Mouse (Mus musculus) large intestine, adult 2 months (tissue): Measurements from ENCODE around the gene Rps6ka2. TPM values are rescaled to one million over a fixed set of nuclear protein-coding genes. Genes with fewer than 3 reads are reported as not detected.

Source experiments
- DNase-seq: peaks from one replicate; pipeline ENCODE4 v3.0.0-alpha.2; 2012; ENCODE audit warnings: low read depth, low spot score
- WGBS: fragments of 180-500 bp; shearing (Covaris S2); methylation state at CpG from one replicate; pipeline ENCODE4 v1.1.7; 2018; 5-methylcytosine and 5-hydroxymethylcytosine counted together
- polyA plus RNA-seq: library from polyadenylated mRNA; depleted of rRNA; stranded (reverse); fragments of >200 nt; gene quantifications from 2 replicates; pipeline ENCODE4 v1.2.3, GENCODE M21; 2012

The Rps6ka2 gene
- polyA plus RNA-seq, 1 experiment = 2.3 TPM

DNA sequence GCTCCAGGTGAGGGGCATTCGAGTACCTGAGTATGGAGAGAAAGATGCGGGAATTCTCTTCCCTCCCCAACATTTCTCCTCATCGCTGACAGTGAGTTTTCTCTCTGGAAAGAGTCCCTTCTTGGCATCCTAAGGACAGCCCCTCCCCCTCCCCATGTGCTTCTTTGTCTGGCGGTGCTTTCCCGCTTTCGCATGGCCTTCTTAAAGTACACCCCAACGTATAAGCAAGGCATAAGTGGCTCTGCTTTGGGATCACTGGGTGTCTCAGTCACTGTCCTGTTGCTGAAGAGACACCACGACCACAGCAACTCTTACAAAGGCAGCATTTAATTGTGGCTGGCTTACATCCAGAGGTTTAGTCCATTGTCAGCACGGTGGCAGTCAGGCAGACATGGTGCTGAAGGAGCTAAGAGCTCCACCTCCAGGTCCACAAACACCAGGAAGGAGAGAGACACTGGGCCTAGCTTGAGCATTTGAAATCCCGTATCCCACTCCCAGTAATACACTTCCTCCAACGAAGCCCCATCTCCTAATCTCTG, 47.9 kb downstream of the Rps6ka2 start:
- WGBS = 70% methylated on average over 11 of the region's 11 CpGs
- DNase-seq = no peak

- 85% methylated on average over 9 of the region's 9 CpGs for WGBS
Measured at GRCm38 (mm10) chr17:7218396-7218795, 48.5 kb downstream of the Rps6ka2 start.

DNA sequence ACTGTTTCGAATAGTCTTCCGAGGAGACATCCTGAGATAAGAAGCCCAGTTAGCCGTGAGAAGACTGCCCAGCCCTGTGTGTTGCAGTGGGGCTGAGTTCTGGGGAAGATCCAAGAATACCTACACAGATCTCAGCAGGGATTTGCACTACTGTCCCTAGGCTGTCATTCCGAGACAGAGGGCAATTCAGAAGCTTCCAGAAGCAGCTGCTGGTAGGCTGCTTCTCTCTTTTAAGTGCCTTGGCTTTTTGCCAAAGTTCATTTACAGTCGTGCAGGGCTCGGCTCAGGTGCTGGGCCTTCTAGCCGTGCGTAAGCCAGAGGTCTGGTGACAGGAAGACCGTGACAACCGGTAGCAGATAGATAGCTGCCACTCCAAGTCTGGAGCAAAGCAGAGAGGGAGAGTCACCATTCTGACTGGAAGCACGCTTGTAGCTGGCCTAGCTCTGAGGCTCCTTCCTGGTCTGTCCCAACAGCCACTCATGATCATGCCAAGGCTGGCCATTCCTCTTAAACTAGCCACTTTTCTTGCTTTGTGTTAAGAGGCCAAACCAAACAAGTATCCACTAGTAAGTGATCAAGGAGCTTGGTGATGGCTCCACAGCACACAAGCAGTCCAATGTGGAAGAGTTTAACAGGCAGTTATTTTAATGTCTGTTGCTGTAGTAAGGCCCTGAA, 49.3 kb downstream of the Rps6ka2 start:
- WGBS = 17% methylated on average over 11 of the region's 11 CpGs
- DNase-seq = no peak

More at GRCm38 (mm10) chr17:7218396-7218795, 48.5 kb downstream of the Rps6ka2 start:
- no peak for DNase-seq

DNA sequence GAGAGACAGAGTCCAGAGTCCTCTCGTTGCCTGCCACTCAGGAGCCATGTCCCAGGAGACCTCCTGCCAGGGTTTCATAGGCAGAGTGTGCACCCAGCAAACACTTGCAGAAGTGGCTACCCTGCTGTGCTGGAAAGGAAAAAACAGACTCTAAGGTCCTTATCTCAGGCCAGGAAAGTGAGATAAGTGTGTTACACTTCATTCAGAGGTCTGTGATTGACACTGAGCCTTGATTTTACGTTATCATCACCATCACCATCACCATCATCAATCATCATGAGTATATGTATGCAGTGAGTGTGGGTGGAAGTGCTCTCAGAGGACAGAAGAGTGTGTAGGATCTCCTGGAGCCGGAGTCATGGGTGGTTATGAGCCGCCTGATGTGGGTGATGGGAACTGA, 51.4 kb downstream of the Rps6ka2 start:
- 88% methylated on average over 4 of the region's 4 CpGs for WGBS
- DNase-seq = no peak

- WGBS = 31% methylated on average over 3 of the region's 3 CpGs
Measured at GRCm38 (mm10) chr17:7222198-7222597, 52.3 kb downstream of the Rps6ka2 start.

GRCm38 (mm10) chr17:7228545-7228944, 58.6 kb downstream of the Rps6ka2 start:
- 88% methylated on average over 9 of the region's 9 CpGs for WGBS
- DNase-seq = no peak

More at GRCm38 (mm10) chr17:7222198-7222597, 52.3 kb downstream of the Rps6ka2 start:
- no peak for DNase-seq

DNA sequence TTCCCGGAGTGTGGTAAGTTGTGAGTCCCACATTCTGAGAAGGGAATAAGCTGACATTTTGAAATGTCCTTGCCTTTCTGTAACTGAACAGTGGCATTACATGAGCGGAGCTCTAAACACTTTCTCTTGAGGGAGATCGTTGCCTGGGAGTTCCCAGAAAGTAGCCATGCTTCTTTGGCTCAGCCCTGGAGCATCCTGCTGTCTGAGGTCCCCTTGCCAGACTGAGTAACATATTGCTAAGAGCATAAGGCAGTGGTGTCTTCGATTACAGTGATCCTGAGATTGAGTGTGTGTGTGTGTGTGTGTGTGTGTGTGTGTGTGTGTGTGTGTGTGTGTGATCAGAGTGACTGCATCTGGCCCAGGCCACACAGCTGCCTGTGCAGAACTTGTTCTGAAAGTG, 61.4 kb downstream of the Rps6ka2 start:
- no peak for DNase-seq
- WGBS = 84% methylated on average over 4 of the region's 4 CpGs

GRCm38 (mm10) chr17:7231790-7232189, 61.9 kb downstream of the Rps6ka2 start:
- 85% methylated on average over 8 of the region's 8 CpGs for WGBS

GRCm38 (mm10) chr17:7232400-7232799, 62.5 kb downstream of the Rps6ka2 start:
- WGBS = 28% methylated on average over 7 of the region's 7 CpGs
- no peak for DNase-seq

More at GRCm38 (mm10) chr17:7231790-7232189, 61.9 kb downstream of the Rps6ka2 start:
- no peak for DNase-seq

GRCm38 (mm10) chr17:7233197-7233596, 63.3 kb downstream of the Rps6ka2 start:
- no peak for DNase-seq

- no peak for DNase-seq
Measured at GRCm38 (mm10) chr17:7237706-7238105, 67.8 kb downstream of the Rps6ka2 start.

GRCm38 (mm10) chr17:7238766-7239165, 68.9 kb downstream of the Rps6ka2 start:
- 54% methylated on average over 4 of the region's 4 CpGs for WGBS
- no peak for DNase-seq

More at GRCm38 (mm10) chr17:7237706-7238105, 67.8 kb downstream of the Rps6ka2 start:
- 96% methylated on average over 9 of the region's 9 CpGs for WGBS

DNA sequence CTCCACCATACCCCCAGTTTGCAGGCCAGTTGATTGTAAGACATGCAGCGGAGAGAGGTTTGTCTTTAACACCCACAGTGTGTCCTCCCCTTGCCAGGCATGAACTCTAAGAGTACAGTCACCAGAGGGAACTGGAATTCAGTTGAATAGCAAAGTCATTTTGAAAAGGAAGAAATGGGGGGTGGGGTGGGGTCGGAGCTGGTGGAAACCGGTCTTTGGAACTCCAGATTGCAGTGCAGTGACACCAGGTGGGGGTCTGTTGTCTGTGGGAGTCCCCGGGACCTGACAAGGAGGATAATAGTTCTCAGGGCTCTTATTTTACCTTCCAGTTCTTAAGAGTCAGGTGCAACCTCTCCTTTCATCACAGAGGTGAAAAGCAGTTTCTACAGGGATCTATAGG, 70.6 kb downstream of the Rps6ka2 start:
- DNase-seq = no peak

GRCm38 (mm10) chr17:7245078-7245477, 75.2 kb downstream of the Rps6ka2 start:
- 86% methylated on average over 6 of the region's 6 CpGs for WGBS
- no peak for DNase-seq

More for the DNA sequence above, 70.6 kb downstream of the Rps6ka2 start:
- WGBS = 83% methylated on average over 4 of the region's 4 CpGs

GRCm38 (mm10) chr17:7246893-7247556, 77.1 kb downstream of the Rps6ka2 start:
- WGBS = 78% methylated on average over 6 of the region's 6 CpGs

DNA sequence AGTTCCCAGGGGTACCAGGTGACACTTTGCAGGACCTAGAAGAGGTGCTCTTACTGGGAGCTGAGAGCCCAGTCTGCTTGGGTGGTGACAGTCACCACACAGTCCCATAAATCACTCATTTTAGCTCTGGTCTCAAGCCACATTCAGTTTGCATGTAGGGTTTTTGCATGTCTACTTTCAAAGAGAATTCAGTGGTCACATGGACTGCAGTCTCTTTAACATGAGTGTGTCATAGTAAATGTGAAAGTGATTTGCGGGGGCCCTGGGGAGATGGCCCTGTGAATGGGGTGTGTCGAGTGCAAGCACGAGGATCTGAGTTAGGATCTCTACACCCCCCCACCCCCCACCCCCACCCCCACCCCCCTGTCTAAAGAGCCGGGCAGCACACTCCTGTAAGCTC, 80.5 kb downstream of the Rps6ka2 start:
- DNase-seq = no peak
- WGBS = 53% methylated on average over 4 of the region's 4 CpGs

More at GRCm38 (mm10) chr17:7246893-7247556, 77.1 kb downstream of the Rps6ka2 start:
- DNase-seq = no peak

- no peak for DNase-seq
- 74% methylated on average over 1 of the region's 1 CpGs for WGBS
Measured at GRCm38 (mm10) chr17:7257208-7257607, 87.3 kb downstream of the Rps6ka2 start.

DNA sequence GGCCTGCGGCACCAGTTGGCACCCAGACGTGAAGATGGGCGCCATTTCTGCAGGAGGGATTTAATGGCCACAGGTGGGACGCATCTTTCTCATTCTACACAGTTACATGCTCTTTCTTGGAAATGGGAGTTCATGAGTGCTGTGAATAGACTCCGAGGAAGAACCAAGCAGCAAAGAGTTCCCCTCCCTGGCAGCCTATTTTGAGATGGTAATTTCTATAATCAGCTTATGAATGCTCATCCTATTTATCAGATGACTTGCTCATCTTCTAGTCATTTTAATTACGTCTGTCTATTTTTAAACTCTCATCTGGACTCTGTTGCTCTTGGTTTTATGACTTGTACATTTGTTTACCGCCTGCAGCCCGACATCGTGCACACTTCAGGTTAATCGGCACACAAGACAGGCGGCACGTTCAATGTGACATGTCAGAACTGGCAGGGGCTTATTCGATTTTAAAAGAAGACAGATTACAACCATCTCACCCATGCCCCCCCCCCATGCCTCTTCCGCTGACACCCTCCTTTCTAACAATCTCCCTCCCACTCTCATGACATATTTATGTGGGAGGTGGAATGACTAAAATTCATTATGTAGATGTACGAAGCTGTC, 88.9 kb downstream of the Rps6ka2 start:
- WGBS = 44% methylated on average over 15 of the region's 15 CpGs
- no peak for DNase-seq

DNA sequence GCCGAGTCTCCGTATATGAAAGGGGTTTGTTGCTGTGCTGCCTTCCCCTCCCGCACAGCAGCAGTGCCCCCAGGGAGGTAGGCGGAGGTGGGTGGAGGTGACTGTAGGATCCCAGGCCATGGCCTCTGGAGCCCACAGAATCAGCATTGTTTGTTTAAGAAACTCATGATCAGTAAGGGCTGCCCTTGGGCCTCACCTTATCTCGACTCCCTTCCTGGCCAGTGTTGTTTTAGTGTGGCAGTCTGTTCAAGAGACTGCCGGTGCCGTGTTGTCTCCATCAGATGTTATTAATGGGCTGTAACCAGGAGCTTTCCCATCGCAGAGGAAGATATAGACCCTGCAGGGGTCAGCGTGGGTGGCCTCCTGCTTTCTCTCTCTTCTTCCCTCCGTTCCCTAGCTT, 90.4 kb downstream of the Rps6ka2 start:
- 44% methylated on average over 10 of the region's 10 CpGs for WGBS
- DNase-seq = no peak

GRCm38 (mm10) chr17:7262056-7262455, 92.1 kb downstream of the Rps6ka2 start:
- no peak for DNase-seq
- 60% methylated on average over 10 of the region's 10 CpGs for WGBS
